Mouse (Mus musculus) telencephalon, adult 2 months (tissue): ENCODE data around the gene Nr1h4.
A peak's percentile ranks its signal among the peaks of the same experiment; 100 is the strongest.
"Not testable (repeated sequence)": the region's sequence is repeated elsewhere in the genome, so short reads cannot be mapped to it uniquely, and the experiment has no call there.

Experiments
- DNase-seq: peaks from one replicate; pipeline ENCODE4 v3.0.0-alpha.2; 2011; ENCODE audit warnings: low read depth, low spot score

The Nr1h4 gene

GRCm38 (mm10) chr10:89532929-89533727, at the start of gene Nr1h4:
Nr1h4 (minus strand) TSS chr10:89533585.
- DNase-seq: no peak

- no peak for DNase-seq
Measured at GRCm38 (mm10) chr10:89578801-89579200, 45.4 kb upstream of the Nr1h4 start.

DNA sequence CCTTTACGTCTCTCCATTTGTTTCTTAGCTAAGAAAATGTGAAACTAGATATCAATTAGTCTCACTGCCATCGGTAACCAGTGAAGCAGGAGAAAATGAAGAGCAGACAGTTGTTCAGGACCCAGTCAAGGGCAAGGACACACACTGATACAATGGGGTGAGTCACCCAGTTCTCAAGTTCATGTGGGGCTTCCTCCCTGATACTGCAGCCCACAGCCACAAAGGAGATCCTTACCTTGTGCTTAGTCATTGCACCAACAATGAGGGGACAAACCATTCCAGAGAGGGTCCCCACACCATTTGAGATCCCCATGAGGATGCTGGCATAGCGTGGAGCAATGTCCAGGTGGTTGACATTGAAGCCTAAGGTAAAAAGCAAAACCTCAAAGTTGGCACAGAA, 44.3 kb upstream of the Nr1h4 start:
- no peak for DNase-seq

GRCm38 (mm10) chr10:89573421-89573820, 40.0 kb upstream of the Nr1h4 start:
- no peak for DNase-seq

DNA sequence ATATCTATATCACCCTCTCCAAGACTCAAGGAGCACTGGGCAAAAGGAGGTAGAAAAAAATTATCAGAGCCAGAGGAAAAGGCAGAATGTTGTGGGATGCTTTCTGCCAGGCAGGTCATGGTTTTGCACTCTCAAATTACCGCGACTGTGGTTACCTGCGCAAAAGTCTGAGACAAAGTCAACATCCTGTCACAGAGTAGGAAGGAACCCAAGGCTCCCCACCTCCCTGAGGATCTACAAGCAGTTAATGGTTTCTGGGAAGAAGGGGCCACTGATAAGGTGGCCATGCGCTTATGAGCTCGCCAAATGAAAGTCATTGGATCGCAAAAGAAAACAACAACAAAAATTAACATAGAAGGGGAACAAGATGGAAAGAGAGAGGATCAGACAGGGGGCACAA, 39.6 kb upstream of the Nr1h4 start:
- no peak for DNase-seq

DNA sequence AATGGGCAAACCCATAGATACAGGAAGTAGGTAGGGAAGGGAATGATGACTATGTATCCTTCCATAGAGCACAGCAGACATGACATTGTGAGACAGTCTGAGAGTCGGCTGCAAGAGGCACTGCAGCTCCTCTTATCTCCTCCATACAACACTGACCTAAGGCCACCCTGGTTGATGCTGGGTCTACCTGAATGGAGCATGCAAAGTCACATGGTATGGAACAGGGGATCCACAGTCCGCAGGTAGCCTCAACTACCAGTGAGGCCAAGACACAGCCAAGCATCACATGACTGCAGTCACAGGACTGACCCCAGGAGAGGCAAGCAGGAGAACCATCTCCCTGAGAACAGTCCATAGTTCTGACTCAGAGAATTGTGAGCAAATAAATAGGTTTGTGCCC, 34.0 kb upstream of the Nr1h4 start:
- DNase-seq: no peak

DNA sequence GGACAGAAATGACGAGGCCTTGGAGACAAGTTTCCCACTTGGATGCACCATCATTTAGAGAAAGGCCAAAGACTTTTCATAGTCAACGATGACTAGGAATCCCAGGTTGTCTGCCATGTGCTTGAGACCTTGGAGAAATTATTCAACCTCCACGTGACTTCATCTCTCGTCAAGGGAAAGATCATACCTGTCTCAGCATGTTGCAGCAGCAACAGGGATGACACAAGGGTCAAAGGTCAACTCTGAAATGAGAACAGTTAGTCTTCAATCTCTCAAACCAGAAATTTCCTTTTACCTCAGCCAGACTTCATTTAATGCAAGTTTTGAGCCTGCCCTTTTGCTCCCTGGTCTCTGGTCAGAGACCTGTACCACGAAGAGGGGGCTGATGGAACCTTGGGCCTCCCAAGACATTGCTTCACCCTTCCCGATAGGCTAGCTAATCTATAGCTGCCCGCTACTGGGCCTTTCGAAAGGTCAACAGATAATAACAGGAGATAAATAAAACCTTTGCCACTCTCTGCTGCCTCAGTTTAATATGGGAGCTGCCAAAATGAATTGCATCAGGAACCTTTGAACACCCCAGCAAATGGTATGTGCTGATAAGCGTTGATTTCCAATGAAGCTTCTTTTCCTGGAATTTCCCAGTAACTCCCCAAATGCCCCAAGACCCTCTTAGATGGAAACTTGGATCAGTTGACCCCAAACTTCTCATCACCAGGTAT, 32.1 kb upstream of the Nr1h4 start:
- DNase-seq: no peak

GRCm38 (mm10) chr10:89562113-89562512, 28.7 kb upstream of the Nr1h4 start:
- DNase-seq: no peak

DNA sequence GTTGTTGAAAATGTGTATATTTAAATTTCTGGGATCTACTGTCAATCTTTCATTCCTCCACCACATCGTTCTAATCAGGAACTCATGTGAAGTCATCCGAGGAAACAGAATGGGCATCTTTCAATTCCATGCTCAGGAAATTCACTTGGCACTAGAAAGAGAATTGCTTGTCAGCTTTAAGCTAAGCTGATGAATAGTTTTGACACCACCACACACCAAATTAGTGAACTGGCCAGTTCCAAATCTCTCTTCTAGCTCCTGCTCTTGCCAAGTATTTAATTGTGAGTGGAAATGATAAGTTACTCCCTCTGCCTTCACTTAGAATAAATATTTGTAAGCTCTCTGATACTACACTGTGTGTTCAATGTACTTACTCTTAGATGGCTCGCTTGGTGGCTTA, 26.0 kb upstream of the Nr1h4 start:
- DNase-seq: no peak

DNA sequence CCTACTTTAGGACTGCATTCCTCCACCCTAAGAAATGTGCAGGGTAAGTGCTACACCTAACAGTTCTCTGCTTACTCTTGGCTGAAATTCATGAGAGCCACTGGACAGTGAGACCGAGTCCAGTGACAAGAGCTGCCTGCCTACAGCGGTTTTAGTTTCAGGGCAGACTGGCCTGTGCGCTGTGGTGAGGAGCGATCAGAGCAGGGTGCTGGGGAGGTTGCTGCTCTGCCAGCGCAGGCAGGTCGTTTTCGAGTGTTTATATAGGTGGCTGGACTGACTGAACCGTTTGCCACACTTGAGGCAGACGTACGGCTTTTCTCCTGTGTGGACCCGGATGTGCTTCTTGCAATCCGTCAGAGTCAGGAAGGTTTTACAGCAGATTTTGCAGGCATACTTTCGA, 21.5 kb upstream of the Nr1h4 start:
- not testable (repeated sequence) for DNase-seq

DNA sequence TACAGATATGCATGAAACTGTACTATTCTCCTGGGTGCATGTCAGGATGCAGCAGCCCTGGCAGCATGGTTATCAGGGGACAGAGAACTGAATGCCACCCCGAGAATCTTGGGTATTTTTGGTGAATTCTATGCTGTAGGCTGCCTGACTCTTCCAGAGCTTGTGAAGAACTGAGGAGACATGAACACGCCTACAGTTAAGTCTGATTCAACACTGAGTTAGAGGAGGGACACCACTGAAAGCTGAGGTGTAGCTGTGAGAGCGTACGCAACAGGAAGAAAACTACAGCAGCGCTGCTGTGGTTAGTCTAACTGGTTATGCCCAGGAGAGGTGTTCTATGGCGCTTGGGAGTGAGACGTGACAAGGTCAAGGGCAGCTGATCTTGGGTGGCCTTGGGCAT, 20.5 kb upstream of the Nr1h4 start:
- DNase-seq: not testable (repeated sequence)

DNA sequence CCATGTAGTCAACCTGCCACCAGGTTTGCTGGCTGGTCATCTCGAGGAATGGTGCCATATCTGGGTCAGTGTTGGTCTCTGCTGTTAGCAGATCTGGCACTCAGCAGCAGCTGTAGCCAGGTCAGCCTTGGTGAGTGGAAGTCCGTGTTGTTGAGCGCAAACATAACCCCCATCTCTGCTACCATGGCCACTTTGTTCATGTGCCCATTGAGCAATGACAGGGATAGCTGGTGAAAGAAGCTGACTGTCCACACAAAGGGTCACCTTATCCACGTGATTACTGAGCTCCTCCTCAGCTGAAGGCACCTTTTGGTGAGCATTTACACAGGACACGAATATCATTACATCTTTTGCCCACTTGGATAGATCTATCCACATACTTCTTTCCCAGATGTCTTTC, 19.6 kb upstream of the Nr1h4 start:
- DNase-seq: no peak

- DNase-seq: peak; percentile 54
Measured at GRCm38 (mm10) chr10:89551657-89552056, 18.3 kb upstream of the Nr1h4 start.

DNA sequence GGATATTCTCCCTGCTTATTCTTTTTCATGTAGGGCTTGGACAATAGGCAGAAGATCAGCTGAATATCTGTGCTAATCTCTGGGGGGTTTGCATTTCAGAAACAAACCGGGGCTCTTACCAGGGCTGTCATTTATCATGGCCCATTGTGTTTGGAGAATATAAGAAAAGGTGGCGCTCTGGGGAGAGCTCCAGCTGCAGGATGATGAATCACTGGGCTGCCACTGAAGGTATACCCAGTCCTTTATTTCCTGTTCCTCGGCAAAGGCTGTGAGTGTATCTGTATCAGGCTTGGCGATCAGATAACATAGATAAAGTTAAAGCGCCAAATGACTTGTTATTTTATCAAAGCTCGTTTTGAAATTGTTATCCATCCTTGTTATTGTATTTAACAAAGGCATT, 14.6 kb upstream of the Nr1h4 start:
- DNase-seq: no peak

DNA sequence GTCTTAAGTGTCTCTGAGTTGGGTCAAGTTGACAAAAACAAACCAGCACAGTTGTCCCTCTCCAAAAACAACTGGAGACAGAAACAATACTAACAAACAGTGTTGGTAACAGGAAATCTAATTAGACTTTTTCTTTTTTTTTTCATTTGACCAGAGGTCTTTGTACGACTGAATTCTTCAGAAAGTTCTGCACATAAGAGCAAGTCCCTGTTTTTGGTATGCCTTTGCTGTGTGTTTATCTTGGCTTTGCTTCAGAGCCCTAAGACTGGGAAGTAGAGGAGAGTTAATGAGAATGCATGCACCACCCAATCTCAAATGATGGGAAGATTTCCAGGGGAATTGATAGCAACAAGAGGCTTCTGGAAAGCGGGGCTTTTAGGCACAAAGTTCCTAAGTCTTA, 13.6 kb upstream of the Nr1h4 start:
- DNase-seq: no peak

DNA sequence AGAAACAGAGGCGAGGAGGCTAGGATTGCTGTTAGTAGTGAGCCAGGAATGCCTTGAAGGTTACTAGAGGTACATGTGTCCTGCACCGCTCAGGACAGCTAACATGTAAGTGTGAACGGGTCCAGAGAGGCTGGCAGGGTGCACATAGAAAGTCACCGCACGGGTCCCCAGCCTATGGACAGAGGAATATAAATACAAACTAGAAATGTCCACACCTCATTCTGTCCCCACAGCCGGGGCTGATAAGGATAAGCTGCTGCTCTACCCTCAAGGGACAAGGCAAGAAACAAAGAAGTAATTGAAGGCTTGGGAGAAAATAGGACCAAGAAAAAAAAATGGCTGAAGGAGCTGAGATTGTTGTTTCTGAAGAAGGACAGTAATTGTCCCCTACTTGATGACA, 10.5 kb upstream of the Nr1h4 start:
- DNase-seq: no peak

DNA sequence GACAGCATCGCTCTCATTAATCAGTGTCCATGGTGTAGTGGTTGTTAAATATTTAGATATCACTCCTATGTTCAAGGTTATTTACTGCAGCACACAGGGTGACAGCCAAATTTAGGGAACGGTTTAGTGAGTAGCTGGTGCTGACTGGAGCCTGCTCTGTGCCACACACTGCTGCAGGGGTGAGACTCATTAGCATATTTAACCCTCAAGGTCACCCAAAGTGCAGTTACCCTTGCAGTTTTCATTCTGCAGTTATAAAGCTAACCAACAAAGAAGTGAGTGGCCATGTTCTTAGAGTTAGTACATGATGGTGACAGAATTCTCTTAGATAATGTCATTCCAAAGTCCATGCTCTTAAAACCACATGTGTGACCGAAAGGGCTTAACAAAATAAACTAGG, 8.9 kb upstream of the Nr1h4 start:
- DNase-seq: no peak

GRCm38 (mm10) chr10:89532451-89532850, 934 bp downstream of the Nr1h4 start:
- no peak for DNase-seq

GRCm38 (mm10) chr10:89531976-89532375, 1.4 kb downstream of the Nr1h4 start:
- no peak for DNase-seq

DNA sequence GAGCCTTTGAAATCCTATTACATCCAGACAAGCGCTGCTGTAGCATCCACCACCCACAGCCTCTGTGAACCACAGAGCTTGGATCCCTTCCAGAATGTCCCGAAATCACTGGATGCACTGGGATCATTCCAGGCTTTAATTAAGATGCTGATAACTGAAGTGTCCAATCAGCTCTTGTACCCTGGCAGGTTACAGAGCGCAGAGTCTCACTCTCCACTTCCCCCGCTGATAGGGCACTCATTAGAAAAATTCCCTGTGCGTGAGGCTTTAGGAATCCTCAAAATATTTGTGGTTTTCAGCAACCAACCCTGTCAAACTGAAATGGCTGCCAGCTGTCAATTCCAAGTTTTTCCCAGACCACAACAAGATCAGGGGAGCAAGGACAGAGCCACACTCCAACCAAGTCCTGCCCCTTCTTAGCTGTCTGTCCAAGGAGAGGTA, 2.2 kb downstream of the Nr1h4 start:
- DNase-seq: no peak

DNA sequence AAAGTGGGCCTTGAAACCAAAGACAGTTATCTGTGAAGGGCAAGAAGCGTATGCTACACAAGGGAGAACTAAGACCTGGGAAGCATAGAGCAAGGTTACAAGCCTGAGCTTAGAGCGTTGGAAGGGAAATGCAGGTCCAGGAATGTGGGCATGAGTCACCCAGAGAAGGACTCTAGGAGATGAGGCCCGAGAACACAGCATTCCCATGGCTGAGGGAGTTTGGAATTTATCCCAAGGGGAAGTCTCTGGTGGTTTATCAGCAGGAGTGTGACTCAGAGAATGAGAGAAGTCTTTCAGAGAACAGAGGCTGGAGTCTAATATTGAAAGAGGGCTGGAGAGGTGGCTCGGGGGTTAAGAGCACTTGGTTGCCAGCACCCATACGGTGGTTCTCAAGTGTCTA, 6.3 kb downstream of the Nr1h4 start:
- no peak for DNase-seq

GRCm38 (mm10) chr10:89525823-89526222, 7.6 kb downstream of the Nr1h4 start:
- DNase-seq: no peak

GRCm38 (mm10) chr10:89522481-89522880, 10.9 kb downstream of the Nr1h4 start:
- DNase-seq: no peak
